Mouse (Mus musculus) G1E (cell line): Measurements from ENCODE around the gene Acp5. TPM values are rescaled to one million over a fixed set of nuclear protein-coding genes. Genes with fewer than 3 reads are reported as not detected.

Experiments used
- ATAC-seq: 2 replicates; pipeline ENCODE4 v1.8.0; 2016; ENCODE audit warnings: mild to moderate bottlenecking; ENCODE audit not compliant: insufficient number of reproducible peaks, poor library complexity, low FRiP score, severe bottlenecking; ENCODE audit errors: extremely low read depth
- DNase-seq: peaks from one replicate; pipeline ENCODE4 v3.0.0; 2012; ENCODE audit warnings: low spot score
- H3K27me3 ChIP-seq: 2 replicates; pipeline ENCODE4 v1.6.1; 2012; ENCODE audit warnings: mild to moderate bottlenecking, low read length, inconsistent platforms; ENCODE audit not compliant: insufficient read depth
- H3K36me3 ChIP-seq: replicated peaks from 2 replicates; pipeline ENCODE3; 2012; ENCODE audit warnings: mild to moderate bottlenecking, inconsistent platforms
- H3K4me1 ChIP-seq: 2 replicates; pipeline ENCODE4 v1.6.1; 2012; ENCODE audit warnings: low read depth, low read length, inconsistent platforms, mixed read lengths; ENCODE audit not compliant: insufficient read depth
- H3K4me3 ChIP-seq: 2 replicates; pipeline ENCODE4 v1.5.1; 2012; ENCODE audit warnings: low read depth, mild to moderate bottlenecking, inconsistent platforms, low read length, moderate library complexity, mixed read lengths
- H3K9me3 ChIP-seq: replicated peaks from 2 replicates; pipeline ENCODE4 v1.6.1; 2012; ENCODE audit warnings: inconsistent platforms
- CTCF ChIP-seq: IDR thresholded peaks from 2 replicates; pipeline ENCODE4 v1.5.1; 2012; ENCODE audit warnings: low read depth, low read length, inconsistent platforms, mixed read lengths
- GATA1 ChIP-seq: IDR thresholded peaks from 2 replicates; pipeline ENCODE4 v1.6.1; 2012; ENCODE audit warnings: borderline replicate concordance, low read length, inconsistent platforms, mixed read lengths
- GATA2 ChIP-seq: IDR thresholded peaks from 2 replicates; pipeline ENCODE4 v1.6.1; 2012; ENCODE audit warnings: low read depth, low read length, inconsistent platforms, borderline replicate concordance
- POLR2AphosphoS5 ChIP-seq: IDR thresholded peaks from 2 replicates; pipeline ENCODE4 v1.6.1; 2012; ENCODE audit warnings: low read depth, low read length, inconsistent platforms; ENCODE audit not compliant: insufficient replicate concordance
- TAL1 ChIP-seq: conservative IDR thresholded peaks from 2 replicates; pipeline ENCODE4 v1.6.1; 2012; ENCODE audit warnings: low read depth, low read length, inconsistent platforms, mixed read lengths
- polyA plus RNA-seq: library from polyadenylated mRNA; stranded (reverse); fragments of >175 nt; gene quantifications from 2 replicates; pipeline ENCODE4 v1.2.3, GENCODE M21; 2012
- total RNA-seq, 2 experiments: library from RNA; stranded (forward) in 1 of 2; stranded (reverse) in 1 of 2; fragments of 200-1000 nt in 1 of 2; fragments of >200 nt in 1 of 2; fragmentation: Nextera tagmentation in 1 of 2; gene quantifications; 2 replicates each; pipeline ENCODE4 v1.2.3; 2014 to 2017

Gene Acp5
- total and polyA plus RNA-seq, 3 experiments: 10.3 to 27.6 (median 24.2) TPM

DNA sequence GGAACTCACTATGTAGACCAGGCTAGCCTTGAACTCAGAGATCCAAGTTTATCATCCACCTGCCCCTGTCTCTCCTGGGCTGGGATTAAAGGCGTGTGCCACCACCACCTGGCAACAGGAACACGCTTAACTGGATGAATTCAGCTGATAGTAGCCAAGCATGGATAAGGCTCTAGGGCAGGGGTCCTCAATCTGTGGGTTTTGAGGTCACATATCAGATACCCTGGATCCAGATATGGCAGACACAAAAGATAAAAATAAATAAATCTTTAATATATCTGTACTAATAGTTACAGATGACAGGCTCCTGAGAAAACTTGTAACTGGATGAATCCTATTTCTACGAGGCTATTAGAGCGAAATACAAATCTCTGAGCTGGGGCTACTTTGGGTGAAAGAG lies 19.9 kb downstream of the Acp5 start:
- Histone ChIP-seq H3K9me3 (0 out of 2 replicates have a peak, but pooled peaks cover 2% of the 10 kb centered on the region), H3K4me3 (no peak overlapping the region; the same call in 1 of the 2 replicates), H3K27me3 (no peaks in the 10 kb centered on the region), H3K4me1 (peaks cover 56% of the 10 kb centered on the region), H3K36me3 (peaks cover 49% of the 10 kb centered on the region)
- TF ChIP-seq TAL1: no peak
- TF ChIP-seq CTCF: no peak
- no peak for TF ChIP-seq GATA1
- TF ChIP-seq GATA2: no peak
- no peak for TF ChIP-seq POLR2AphosphoS5
- no peak for ATAC-seq
- DNase-seq: no peak

DNA sequence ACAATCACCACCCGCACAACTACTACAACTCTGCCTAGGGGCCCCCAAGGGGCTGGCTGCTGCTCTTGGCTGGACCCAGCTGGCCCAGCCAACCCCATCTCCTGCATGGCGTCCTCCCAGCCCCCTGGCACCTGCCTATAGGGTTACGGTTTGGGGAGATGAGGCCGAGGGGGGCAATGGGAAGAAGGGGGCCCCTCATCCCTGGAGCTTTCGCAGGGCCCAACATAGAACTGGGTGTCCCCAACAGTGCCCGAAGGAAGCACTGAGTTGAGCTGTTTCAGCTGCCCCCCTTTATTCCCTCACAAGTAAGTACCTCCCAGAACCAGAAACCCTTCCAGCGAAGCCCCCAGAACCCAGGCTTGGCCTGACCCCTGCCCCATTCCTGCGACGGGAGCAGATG lies 27.3 kb downstream of the Acp5 start:
- ATAC-seq: no peak
- TF ChIP-seq GATA1 (no peak), CTCF (no peak), TAL1 (no peak), POLR2AphosphoS5 (no peak), GATA2 (no peak)
- peaks cover 56% of the 10 kb centered on the region for H3K36me3 ChIP-seq

DNA sequence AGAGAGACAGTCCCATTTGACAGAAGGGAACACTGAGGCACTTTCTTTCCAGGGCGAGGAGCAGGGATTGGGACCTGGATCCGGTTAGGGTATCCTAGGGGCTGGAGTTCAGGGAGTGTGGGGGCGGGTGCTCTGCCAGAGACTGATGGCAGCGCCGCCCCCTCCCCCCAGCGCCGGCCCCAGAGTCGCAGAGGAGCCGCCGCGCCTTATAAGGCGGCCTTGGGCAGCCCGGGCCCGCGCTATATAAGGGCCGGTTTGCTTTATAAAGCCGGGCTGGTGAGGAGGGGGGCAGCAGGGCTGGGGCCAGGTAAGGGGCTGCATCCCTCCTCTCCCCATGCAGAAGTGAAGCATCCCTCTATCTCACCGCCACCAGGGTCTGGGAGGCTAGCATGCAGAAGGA lies 35.6 kb downstream of the Acp5 start:
- H3K4me3 ChIP-seq: no peak overlapping the region
- ATAC-seq (no peak), DNase-seq (no peak)
- no peaks in the 10 kb centered on the region for H3K36me3 ChIP-seq
- H3K4me1 ChIP-seq: peaks cover 22% of the 10 kb centered on the region
- no peaks in the 10 kb centered on the region for H3K9me3 ChIP-seq
- TF ChIP-seq POLR2AphosphoS5 (no peak), GATA2 (no peak), GATA1 (no peak), TAL1 (no peak), CTCF (no peak)
- peaks cover 41% of the 10 kb centered on the region for H3K27me3 ChIP-seq

More for the DNA sequence above, 27.3 kb downstream of the Acp5 start:
- peaks cover 6% of the 10 kb centered on the region; the same call in 1 of the 2 replicates for H3K27me3 ChIP-seq
- no peak overlapping the region for H3K4me3 ChIP-seq
- no peak for DNase-seq
- H3K4me1 ChIP-seq: peaks cover under 1% of the 10 kb centered on the region; the same call in 1 of the 2 replicates
- H3K9me3 ChIP-seq: no peaks in the 10 kb centered on the region

DNA sequence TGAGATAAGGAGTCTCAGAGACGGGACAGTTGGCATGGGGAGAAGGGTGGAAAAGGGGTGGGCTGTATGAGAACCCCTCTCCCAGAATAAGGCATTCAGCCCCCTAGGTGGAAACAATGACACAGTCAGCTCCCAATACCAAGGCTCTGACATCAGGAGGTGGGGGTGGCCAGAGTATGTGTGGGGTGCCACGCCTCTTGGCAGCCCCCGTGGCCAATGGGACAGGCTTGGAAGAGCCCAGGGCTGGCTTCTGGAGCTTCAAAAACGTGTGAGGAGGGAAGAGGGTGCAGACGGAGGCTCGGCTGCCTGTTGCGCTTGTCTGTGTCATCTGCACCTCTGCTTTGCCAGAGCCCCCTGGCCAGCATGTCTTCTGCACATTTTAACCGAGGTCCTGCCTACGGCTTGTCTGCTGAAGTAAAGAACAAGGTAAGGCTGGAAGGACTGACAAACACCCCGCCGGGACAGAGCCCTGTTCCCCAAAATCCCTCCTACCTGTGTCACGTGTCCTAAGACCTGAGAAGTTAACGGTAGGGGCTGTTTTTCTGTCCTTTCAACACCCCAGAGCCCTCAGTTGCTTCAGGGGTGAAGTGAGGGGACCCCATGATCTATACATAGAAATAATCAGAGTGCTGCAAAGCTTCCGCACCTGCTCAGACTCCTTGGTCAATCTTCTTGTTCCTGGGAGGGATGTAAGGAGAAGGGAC lies 36.4 kb downstream of the Acp5 start, which contains the start of gene Cnn1:
Gene Cnn1 (plus strand): TSS at position 224 of the 704 bp plus-strand sequence.
- TF ChIP-seq GATA1 (no peak), POLR2AphosphoS5 (no peak), TAL1 (no peak), GATA2 (no peak)
- no peak for DNase-seq
- Histone ChIP-seq H3K36me3 (no peaks in the 10 kb centered on the region), H3K4me3 (no peak within 1 kb of the TSS), H3K9me3 (no peaks in the 10 kb centered on the region), H3K4me1 (peaks cover 22% of the 10 kb centered on the region), H3K27me3 (peaks cover 37% of the 10 kb centered on the region)
- no peak for ATAC-seq

DNA sequence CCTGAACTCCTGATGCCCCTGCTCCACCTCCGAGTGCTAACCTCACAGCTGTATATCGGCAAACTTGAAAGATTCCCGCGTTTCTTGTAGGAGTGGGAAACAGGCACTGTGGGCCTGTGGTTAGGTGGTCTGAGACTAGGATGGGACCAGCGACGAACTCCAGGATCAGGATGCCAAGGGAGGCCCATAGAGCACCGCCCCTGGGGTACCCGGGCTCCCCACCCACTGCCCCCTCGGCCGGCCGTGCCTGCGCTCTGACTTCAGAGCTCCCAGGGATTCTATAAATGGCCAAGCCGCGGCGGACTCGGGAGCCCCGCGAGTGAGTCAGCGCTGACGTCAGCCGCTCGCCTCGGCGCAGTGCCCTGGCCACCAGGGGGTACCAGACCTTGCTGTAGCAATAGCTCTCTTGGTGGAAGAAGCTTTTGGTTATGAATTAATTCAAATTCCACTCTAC lies 39.6 kb downstream of the Acp5 start:
- TF ChIP-seq TAL1: no peak
- TF ChIP-seq CTCF: 0 out of 2 replicates have a peak, but pooled peaks have one; percentile 20
- TF ChIP-seq GATA2: no peak
- TF ChIP-seq GATA1: no peak
- TF ChIP-seq POLR2AphosphoS5: no peak
- H3K4me3 ChIP-seq: peak overlapping the region; percentile 65; the same call in 1 of the 2 replicates
- DNase-seq: peak; percentile 76

DNA sequence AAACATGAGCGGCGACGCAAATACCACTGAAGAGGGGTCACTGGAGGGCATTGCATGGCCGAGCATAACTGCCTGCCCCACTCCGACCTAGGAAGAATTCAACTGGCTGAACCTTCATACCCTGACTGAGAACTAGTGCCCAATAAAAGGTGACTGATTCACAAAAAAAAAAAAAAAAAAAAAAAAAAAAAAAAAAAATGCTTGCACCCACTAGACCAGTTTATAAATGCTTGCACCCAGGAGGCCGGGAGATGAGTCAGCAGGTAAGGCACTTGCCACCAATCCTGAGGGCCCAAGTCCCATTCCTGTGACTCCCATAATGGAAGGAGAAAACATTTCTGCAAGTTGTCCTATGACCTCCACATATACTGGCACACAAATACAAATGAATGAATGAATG lies 42.8 kb downstream of the Acp5 start:
- Histone ChIP-seq H3K4me1 (peaks cover 15% of the 10 kb centered on the region), H3K9me3 (no peaks in the 10 kb centered on the region), H3K36me3 (no peaks in the 10 kb centered on the region), H3K4me3 (no peak overlapping the region), H3K27me3 (peaks cover 5% of the 10 kb centered on the region)
- DNase-seq (no peak), ATAC-seq (no peak)
- no peak for TF ChIP-seq TAL1
- no peak for TF ChIP-seq GATA1
- no peak for TF ChIP-seq GATA2

More for the DNA sequence above, 39.6 kb downstream of the Acp5 start:
- ATAC-seq: no peak
- H3K4me1 ChIP-seq: peaks cover 26% of the 10 kb centered on the region
- no peaks in the 10 kb centered on the region for H3K9me3 ChIP-seq
- H3K27me3 ChIP-seq: peaks cover 33% of the 10 kb centered on the region
- no peaks in the 10 kb centered on the region for H3K36me3 ChIP-seq
